Mouse (Mus musculus) adrenal gland, postnatal 36 days (tissue): ENCODE measurements at regions not wholly inside any gene's neighbourhood (a gene's known extent, or its start where the extent isn't known, plus 50 kb on each side); places are given as distances from the start of the nearest gene placed in this dataset.

Source experiments
- DNase-seq, 2 experiments: peaks; one replicate each; pipeline ENCODE4 v3.0.0; 2021; ENCODE audit warnings: mixed read lengths in 1 of 2

- DNase-seq = no peak
Measured at GRCm38 (mm10) chr10:14875216-14875615, 157.2 kb upstream of the Gje1 start.

GRCm38 (mm10) chr10:14861241-14861640 lies 143.2 kb upstream of the Gje1 start:
- DNase-seq = no peak

GRCm38 (mm10) chr10:14860126-14860638 lies 142.2 kb upstream of the Gje1 start:
- DNase-seq = no peak

- DNase-seq = peak; percentile 1 to 12
Measured at GRCm38 (mm10) chr10:14846601-14847000, 128.6 kb upstream of the Gje1 start.

GRCm38 (mm10) chr10:14845058-14845457 lies 127.0 kb upstream of the Gje1 start:
- no peak for DNase-seq
